Mouse (Mus musculus): ENCODE results near the gene Vmn1r239-ps. TPM values are rescaled to one million over a fixed set of nuclear protein-coding genes. Genes with fewer than 3 reads are reported as not detected.
"Not testable (repeated sequence)": the region's sequence is repeated elsewhere in the genome, so short reads cannot be mapped to it uniquely, and the experiment has no call there.

Gene Vmn1r239-ps
- polyA plus RNA-seq (2015; fragmentation: Nextera tagmentation; extraction: Ambion mirVana) = not detected in 2 replicates

DNA sequence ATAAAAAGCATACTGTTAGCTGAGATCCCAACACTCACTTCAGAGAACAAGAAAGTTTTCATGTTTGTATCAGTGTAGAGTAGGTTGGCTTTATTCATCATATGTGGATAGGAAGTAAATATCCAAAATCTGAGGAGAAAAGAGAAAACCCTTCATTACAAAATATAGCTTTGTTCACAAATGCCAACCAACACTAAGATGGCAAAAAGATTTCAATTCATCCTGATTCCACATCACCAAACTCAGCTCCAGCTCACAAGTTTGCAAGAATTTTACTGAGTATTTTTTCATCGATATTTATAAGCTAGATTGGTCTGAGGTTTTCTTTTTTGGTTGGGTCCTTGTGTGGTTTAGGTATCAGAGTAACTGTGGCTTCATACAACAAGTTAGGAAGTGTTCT is at the start of gene Vmn1r239-ps:
TSS of gene Vmn1r239-ps (minus strand) at position 101 of the 400 bp plus-strand sequence.
- not testable (repeated sequence) for H3K27ac ChIP-seq; H3K4me3 ChIP-seq (replicated peaks); DNase-seq; H3K27me3 ChIP-seq; H3K9ac ChIP-seq; H3K4me2 ChIP-seq; H3K9me3 ChIP-seq (replicated peaks); H3K4me1 ChIP-seq (replicated peaks); H3K36me3 ChIP-seq; ATAC-seq (ENCODE audit: low read depth)
- 53% methylated on average over 1 of the region's 1 CpGs for WGBS (ENCODE audit: insufficient replicate concordance)

GRCm38 (mm10) chrX:147489551-147489950 is 36.0 kb upstream of the Vmn1r239-ps start:
- Histone ChIP-seq H3K9me3 (replicated peaks) (no peaks in the 10 kb centered on the region), H3K4me3 (replicated peaks) (no peak overlapping the region), H3K27ac (no peak overlapping the region), H3K27me3 (no peaks in the 10 kb centered on the region), H3K9ac (no peak overlapping the region), H3K4me2 (no peak overlapping the region), H3K4me1 (replicated peaks) (no peaks in the 10 kb centered on the region), H3K36me3 (no peaks in the 10 kb centered on the region)
- WGBS (ENCODE audit: insufficient replicate concordance) = 68% methylated on average over 2 of the region's 2 CpGs
- DNase-seq = no peak
- no peak for ATAC-seq (ENCODE audit: low read depth)

- 77% methylated on average over 4 of the region's 4 CpGs for WGBS (ENCODE audit: insufficient replicate concordance)
- Histone ChIP-seq H3K27ac (no peak overlapping the region), H3K4me2 (no peak overlapping the region), H3K4me3 (replicated peaks) (no peak overlapping the region), H3K9ac (no peak overlapping the region), H3K9me3 (replicated peaks) (no peaks in the 10 kb centered on the region), H3K4me1 (replicated peaks) (no peaks in the 10 kb centered on the region), H3K27me3 (no peaks in the 10 kb centered on the region), H3K36me3 (no peaks in the 10 kb centered on the region)
- no peak for DNase-seq
- ATAC-seq (ENCODE audit: low read depth) = no peak
Measured at GRCm38 (mm10) chrX:147443386-147443785, 10.1 kb downstream of the Vmn1r239-ps start.

DNA sequence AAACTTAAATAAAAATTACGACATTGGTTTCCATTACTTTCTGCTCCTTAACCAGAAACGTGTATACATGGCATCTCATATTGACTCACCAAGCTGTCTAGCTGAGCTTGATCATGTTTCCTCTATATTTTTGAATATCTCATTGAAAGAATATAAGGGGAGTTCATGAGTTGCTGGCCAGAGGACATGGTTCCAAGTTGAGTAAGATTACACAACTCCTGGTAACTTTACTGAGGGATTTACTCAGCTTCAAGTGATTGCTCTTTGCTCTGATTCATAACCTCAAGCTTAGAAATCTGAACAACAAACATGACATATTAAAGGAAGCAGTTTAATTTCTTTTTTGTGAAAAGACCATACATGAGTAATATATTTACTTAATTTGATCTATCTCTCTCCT is 18.1 kb downstream of the Vmn1r239-ps start:
- no peaks in the 10 kb centered on the region for H3K36me3 ChIP-seq
- H3K27ac ChIP-seq = no peak overlapping the region
- H3K4me1 ChIP-seq (replicated peaks) = no peaks in the 10 kb centered on the region
- no peaks in the 10 kb centered on the region for H3K27me3 ChIP-seq
- H3K9ac ChIP-seq = no peak overlapping the region
- H3K4me3 ChIP-seq (replicated peaks) = no peak overlapping the region
- 62% methylated on average over 2 of the region's 2 CpGs for WGBS (ENCODE audit: insufficient replicate concordance)
- no peaks in the 10 kb centered on the region for H3K9me3 ChIP-seq (replicated peaks)
- ATAC-seq (ENCODE audit: low read depth) = no peak
- no peak for DNase-seq
- H3K4me2 ChIP-seq = no peak overlapping the region

- Histone ChIP-seq H3K36me3 (no peaks in the 10 kb centered on the region), H3K9me3 (replicated peaks) (no peaks in the 10 kb centered on the region), H3K27ac (no peak overlapping the region), H3K4me1 (replicated peaks) (no peaks in the 10 kb centered on the region), H3K4me2 (no peak overlapping the region), H3K4me3 (replicated peaks) (no peak overlapping the region), H3K27me3 (no peaks in the 10 kb centered on the region), H3K9ac (no peak overlapping the region)
- DNase-seq (no peak), ATAC-seq (ENCODE audit: low read depth) (no peak)
- 57% methylated on average over 1 of the region's 1 CpGs for WGBS (ENCODE audit: insufficient replicate concordance)
Measured at GRCm38 (mm10) chrX:147429753-147430152, 23.8 kb downstream of the Vmn1r239-ps start.

GRCm38 (mm10) chrX:147429129-147429528 is 24.4 kb downstream of the Vmn1r239-ps start, which contains the start of gene Il13ra2:
TSS of gene Il13ra2 (minus strand) at chrX:147429192.
- Histone ChIP-seq H3K27me3 (no peaks in the 10 kb centered on the region), H3K4me2 (no peak within 1 kb of the TSS), H3K4me1 (replicated peaks) (no peaks in the 10 kb centered on the region), H3K9me3 (replicated peaks) (no peaks in the 10 kb centered on the region), H3K36me3 (no peaks in the 10 kb centered on the region), H3K4me3 (replicated peaks) (no peak within 1 kb of the TSS), H3K27ac (no peak within 1 kb of the TSS), H3K9ac (no peak within 1 kb of the TSS)
- ATAC-seq (ENCODE audit: low read depth) = no peak
- no peak for DNase-seq
- 25% methylated on average over 1 of the region's 1 CpGs for WGBS (ENCODE audit: insufficient replicate concordance)

Other genes with a start within 250 kb of the Vmn1r239-ps start
- gene Il13ra2, start 24.5 kb downstream of the Vmn1r239-ps start, polyA plus RNA-seq (2015; fragmentation: Nextera tagmentation; extraction: Ambion mirVana) = not detected in 2 replicates
- 0.28 TPM in 2 replicates for gene Lrch2, start 100.4 kb upstream of the Vmn1r239-ps start, polyA plus RNA-seq (2015; fragmentation: Nextera tagmentation; extraction: Ambion mirVana)